Mouse (Mus musculus): ENCODE data around the gene Ly75.

Gene Ly75

DNA sequence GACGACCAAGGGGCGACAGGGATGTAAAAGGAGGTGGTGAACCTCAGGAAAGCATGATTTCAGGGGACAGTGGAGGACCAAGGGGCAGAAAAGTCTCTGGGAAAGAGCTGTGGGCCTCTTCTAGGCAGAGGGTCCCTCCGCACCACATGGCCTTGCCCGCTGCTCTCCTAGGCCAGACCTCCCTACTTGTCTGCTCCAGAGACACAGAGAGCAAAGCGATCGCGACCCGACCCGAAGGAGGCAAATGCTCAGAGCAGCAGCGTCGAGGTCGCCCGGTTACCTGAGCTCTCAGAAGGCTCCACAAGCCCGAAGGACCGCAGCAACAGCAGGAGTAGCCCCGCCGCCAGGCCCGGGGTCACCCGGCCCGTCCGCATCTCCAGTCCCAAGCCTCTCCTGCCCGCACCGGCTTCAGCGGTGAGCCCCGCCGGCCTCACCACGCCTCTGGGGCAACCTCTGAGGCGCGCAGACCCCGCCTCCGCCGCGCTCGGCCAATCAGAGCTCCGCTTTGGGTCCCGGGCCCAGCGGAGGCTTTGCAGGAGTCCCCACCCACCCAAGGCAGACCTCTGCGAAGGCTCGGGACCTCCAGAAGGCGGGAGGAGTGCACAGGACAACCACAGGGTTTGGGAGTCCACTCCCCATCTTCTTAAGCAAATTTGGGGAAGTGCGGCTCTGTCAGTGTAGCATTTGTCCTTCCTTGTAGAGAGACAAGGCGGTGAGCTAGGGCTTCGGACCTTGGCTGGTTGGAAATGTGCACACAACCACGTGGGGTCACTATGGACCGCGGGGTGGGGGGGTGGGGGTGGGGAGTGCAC lies at the start of gene Ly75:
Gene Ly75 (minus strand): TSS at position 446 of the 812 bp plus-strand sequence.
- peak; percentile 48 for DNase-seq

DNA sequence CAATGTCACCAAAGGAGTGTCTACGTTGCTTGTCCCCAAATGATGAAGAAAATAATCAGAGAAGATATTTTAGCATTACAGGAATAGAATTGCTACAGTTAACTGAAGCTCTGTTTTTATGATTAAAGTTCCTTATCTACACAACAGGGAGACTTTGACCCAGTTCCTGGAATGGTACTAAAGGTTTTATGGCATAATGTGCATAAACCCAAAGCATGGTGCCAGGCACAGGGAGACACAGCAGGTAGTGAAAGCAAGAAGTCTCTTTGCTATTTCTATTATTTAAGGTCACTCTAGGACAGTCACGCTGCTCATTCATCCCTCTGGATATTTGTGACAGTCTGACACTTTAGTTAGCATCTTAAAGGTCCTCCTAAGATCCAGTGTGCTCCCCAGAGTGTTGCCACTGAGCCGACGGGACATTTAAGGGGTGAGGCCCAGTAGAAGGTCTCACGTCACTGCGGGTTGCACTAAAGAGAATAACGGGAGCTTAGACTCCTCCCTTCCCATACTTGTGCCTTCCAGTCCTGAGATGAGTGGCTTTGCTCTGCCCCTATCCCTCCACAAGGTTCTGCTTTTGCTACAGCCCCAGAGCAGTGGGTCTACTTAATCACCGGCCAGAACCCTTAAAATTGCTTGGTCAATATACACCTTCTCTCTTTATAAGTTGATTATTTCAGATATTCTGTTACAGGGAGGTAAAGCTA lies 47.4 kb upstream of the Ly75 start:
- DNase-seq, result no peak

DNA sequence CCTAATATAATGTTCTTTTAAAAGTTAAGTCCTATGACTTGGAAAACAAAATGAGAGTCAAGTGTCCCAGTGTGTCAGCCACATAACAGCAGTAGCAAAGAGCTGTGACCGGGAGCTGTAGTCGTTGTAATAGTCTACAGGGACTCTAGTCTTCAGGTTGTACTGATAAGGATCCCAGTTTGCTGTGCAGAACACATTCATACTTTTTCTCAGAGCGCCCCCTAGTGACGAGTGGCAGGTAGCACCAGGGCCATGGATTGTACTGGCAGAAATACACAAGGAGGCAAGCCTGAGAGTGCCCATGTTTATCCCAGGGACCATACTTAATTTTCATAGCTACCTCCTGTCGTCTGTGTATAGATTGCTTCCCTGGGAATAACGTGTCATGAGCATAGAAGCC lies 35.0 kb upstream of the Ly75 start:
- DNase-seq, result peak; percentile 68

DNA sequence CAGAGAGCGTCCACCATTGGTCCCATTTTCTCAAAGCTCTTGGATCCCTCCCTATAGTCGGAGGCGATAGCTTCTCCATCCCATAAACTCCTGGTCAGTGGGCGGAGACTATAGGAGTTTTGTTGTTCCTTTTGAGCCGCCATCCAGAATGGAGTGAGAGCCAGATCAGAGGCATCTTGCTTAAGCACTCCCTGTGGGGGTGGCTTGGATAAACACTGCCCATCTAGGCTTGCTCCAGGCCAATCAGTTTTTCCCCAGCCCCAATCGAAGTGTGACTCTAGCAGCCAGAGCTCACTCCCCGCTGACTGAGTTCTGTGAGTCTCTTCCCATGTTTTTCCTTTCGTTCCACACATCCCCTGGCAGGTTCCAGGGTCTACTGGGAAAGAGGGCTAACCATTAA lies 31.2 kb upstream of the Ly75 start:
- no peak for DNase-seq

DNA sequence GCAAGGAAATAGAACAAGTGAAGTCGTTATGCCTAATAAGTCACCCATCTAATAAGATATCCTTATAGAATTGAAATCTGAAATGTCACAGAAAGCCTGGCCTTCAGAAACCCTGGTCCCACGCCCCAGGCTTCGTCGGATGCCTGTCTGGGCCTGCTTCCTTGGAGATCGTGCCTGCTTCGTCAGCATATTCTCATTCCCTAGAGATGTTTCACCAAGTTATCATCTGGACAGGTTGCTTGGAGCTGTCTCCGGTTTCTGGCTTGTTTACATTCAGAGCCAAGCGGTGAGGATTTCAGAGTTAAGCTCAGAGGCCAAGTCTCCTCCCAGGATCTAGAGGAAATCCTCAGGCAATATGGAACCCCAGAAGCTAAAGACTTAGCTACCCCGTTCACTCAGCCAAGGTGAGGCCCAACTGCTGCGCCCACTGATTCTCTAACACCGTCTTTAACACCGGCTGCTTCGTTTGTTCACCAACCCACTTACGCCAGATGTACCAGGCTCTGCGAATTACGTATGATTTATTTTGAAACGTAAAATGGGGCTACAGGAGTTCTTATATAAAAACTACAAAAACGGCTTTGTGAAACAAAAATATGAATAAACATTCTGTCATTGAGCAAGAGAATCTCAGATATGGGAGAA lies 30.0 kb upstream of the Ly75 start:
- DNase-seq, result peak; percentile 45

DNA sequence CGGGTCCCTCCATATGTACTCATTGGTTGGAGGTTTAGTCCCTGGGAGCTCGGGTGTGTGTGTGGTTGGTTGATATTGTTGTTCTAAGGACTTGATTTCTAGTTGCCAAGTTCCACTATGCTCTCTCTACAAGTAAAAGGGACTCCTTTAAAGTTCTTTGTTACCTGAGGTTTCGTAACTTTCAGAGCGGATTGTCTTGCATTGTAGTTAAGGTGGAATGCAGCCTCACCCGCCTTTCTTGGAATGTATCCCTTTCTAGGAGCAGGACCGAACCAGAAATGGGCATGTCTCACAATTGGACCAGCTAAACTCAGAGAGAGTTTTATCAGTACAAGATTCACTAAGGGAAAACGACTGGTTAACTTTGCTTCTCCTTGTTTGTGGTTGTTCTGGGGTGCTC lies 28.1 kb upstream of the Ly75 start:
- DNase-seq, result no peak

DNA sequence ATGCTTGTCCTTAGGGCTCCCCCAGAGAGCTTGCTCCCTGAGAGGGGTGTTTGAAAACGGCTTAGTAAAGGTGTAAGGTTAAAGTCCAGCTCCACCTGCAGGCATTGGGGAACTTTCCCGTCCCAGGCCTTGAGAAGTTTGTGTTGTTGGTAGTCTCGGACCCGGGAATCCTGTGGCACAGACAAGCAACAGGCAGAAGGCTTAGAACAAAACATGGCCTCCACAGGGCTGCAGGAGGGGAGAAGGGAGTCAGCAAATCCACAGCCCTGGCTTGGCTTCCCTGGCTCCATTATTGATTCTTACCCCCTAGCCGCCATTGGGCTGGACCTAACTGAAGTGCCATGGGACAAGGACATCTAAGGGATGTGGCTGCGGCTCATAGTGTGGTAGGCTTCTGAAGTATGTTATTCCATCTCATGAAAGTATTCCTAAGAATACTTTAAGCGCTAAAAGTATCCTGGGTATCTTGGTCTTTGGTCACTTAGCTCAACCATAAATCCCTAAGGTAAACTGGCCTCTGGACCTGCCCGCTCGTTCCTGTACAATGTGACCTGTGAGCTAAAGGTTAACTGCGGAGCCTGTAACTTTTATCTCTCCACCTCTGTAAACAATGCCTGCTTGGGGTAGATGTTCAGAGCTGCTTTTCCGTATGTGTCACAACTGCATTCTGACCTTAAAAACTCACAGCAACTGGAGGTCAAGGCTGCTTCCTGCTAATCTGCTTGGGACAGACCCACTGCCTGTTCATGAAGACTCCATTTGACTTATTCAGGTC lies 27.1 kb upstream of the Ly75 start:
- DNase-seq, result no peak

DNA sequence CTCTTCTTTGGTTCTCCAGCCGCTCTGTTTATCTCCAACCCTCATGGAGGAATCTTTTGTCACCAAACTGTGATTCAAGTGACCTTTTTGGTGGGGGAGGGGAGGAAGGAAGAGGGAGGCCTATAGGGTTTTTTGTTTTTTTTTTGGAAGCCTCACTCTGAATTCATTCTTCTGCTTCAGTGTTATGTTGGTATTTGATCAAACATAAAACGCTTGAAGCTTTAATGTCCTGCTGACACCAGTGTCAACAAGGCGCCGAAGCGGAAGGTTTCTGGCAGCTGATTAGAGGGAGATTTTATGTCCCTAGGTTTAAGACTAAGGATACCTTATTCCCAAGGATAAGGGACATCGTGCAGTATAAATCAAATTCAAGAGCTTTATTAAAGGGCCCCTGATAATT lies 26.1 kb upstream of the Ly75 start:
- DNase-seq, result no peak

DNA sequence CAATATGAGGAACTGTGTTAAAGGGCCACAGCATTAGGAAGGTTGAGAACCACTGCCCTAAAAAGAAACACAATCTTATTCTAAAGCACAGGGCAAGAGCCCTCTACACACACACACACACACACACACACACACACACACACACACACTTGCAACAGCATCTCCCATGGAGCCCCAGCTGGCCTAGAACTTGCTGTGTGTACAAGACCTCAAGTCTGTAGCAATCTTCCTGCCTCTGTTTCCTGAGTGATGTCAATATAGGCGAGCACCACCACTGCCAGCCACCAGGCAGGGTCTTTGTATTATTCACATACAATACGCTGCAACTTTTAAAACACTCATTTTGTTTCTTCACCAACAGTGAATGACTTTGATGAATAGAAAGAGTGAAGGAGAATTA lies 24.3 kb upstream of the Ly75 start:
- DNase-seq, result no peak

DNA sequence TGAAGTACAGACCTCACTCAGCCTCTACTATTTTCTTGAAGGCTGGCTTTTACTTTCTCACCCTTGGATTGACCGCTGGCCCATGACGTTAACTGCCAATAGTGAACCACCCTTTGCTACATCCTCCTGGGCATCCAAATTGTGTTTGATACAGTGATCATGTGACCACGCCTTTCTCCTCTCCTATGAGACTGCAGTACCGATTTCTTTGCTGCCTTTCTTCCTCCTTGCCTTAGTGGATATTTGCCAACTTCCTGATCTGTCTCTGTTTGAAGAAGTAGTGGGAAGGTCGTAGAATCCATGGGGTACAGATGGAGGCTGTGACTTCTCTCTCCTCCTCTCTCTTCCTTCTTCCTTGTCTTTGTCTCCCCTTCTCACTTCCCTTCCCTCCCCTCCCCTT lies 22.3 kb upstream of the Ly75 start:
- no peak for DNase-seq

DNA sequence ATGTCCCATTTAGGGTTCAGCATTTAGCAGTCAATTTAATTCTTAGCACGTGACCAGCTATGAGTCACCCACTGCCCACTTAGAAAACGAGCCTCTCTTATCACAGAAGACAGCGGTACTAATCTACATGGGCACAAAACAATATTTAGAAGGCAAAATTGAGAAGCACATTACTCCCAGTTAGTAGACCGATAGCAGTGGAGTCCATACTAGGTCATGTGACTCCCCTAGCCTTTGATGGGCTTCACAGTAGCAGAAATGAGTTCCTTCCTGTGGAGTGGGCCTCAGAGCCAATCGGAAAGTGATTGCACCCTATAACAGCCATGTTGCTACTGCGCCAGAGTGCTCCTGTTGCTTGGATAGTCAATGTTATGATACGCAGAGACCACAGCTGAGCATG lies 21.7 kb upstream of the Ly75 start:
- DNase-seq, result no peak

DNA sequence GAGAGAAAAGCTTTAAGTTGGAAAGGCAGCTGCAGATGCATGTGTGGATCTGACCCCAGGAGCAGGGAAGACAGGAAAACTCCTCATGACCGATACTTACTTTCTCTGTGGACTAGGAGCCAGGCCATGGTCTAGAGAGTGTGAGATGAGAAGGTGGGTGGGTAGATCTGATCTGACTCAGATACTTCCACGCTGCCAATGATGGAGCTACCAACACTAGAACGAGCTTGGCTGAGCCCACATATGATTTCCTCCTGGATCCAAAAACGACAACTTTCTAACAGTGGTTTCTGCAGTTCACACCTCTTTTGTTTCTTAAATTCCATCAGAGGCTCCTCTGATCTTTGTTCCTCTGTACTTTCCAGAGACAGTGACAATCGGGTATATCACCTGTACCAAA lies 18.6 kb upstream of the Ly75 start:
- DNase-seq, result no peak

DNA sequence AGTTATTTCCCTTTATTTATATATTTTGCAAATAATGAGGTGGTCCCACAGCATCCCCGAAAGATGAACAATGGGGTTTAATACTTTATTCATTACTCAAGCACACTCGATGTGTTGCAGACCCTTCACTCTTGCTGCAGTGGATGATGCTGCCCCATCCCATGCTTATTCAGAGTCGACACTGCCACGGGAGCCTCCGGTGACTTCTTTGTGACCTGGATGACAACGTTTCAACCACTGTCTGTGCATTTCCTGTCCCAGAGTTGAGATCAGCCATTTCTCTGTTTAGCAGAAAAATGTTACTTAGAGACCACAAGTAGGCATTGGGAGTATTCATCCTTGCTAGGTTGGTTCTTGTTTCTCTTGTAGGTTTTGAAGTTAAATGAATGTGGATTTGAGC lies 10.7 kb upstream of the Ly75 start:
- no peak for DNase-seq

DNA sequence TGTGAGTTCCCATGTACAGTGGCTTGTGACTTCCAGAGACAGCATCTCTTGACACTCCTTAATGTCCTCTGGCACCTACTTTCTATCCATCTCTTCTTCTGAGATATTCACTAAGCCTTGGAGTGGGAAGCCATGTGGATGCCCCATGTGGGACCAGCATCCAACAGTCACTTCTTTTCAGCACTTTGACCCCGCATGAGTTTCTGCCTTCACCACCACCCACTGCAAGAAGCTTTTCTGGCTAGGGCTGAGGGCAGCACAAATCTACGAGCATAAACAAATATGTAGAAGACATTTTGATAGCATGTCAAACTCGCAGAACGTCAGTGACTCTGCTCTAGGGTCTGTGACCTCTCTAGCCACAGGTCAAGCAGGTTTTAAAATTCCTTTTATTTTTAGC lies 9.2 kb upstream of the Ly75 start:
- DNase-seq, result no peak

DNA sequence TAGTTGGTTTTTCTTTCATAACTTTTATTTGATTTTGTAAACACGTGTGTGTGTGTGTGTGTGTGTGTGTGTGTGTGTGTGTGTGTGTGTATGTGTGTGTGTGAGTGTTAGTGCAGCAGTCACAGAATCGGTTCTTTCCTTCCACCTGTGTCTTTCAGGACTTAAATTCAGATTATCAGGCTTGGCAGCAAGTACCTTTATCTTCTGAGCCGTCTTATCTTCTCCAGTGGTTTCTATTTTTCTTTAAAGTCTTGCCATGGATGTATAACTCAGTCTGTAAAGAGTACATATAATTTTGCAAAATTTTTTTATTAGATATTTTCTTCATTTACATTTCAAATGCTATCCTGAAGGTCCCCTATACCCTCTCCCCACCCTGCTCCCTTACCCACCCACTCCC lies 4.3 kb upstream of the Ly75 start:
- DNase-seq, result no peak

DNA sequence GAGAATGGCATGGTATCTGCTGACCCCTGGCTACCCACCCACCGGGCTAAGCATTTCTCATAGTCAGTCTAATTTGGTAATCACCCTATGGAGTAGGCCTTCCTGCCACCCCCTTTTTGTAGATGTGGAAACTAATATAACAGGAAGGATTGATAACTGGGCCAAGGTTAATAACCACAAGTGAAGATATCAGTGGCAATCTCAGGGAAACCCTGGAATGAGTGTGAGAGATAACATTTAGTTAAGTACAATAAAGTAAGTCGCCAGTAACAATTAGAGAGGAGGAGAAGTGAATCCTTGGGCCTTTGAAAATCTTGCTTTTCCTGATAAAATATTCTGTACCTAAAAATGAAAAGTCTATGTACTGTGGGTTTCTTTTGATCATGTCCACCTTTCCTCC lies 3.7 kb upstream of the Ly75 start:
- DNase-seq, result no peak

DNA sequence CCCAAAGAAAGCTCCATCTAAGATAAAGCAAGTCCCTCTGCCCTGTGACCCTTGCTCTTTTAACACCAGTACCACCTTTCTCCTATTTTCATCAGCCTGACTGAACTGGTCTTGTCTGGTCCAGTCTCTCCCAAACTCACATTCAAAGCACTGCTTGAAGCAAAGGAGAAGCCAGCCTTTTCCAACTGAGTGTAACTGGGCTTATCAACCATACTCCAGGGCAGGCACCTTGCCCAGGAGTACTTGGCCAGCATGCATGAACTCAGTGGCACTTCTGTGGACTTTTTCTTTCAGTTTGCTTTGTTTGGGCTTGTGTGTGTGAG lies 1.6 kb upstream of the Ly75 start:
- no peak for DNase-seq

DNA sequence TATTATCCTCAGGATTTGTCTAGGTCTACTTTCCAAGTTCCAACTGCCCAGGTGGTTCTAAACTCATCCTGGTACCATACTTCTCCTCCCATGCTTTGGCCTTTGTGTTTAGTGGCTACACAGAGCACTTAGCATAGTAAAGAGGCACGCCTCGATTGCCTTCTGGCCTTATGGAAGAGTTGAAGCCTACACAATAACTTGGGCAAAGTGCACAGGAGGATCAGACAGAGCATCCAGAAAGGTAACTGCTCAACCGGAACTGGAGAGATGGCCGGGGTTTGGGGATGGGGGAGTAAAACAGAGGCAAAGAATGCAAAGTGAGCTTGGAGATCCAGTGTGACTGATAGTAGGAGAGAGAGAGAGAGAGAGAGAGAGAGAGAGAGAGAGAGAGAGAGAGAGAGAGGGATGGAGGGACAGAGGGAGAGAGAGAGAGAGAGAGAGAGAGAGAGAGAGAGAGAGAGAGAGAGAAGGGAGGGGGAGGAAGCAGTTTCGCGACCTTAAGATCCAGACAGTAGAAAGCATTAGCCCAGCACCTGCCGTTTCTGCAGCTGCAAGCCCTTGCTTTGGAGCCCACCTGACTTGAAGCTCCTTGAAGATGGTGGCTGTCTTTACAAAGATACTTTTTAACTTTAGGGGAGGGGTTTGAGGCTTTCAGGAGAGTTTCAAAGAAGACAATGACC lies 1.1 kb upstream of the Ly75 start:
- no peak for DNase-seq

DNA sequence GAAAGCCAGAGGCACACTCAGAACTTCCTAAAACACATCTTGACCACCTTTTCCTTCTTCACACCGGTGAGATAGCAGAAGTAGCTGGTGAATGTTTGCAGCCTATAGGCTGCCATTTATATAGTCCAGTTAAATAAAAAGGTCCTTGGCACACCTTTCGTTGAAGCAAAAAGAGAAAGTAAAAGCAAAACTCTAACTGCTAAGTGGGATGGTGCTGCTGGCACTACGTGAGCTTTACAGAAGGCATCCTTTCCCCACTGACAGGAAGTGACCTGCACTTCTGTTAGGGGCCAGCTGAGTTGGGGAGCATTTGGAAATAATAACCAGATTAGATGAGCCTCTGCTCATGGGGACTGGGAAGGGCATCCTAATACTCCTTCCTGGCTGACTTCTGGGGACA lies 757 bp downstream of the Ly75 start:
- DNase-seq, result no peak

DNA sequence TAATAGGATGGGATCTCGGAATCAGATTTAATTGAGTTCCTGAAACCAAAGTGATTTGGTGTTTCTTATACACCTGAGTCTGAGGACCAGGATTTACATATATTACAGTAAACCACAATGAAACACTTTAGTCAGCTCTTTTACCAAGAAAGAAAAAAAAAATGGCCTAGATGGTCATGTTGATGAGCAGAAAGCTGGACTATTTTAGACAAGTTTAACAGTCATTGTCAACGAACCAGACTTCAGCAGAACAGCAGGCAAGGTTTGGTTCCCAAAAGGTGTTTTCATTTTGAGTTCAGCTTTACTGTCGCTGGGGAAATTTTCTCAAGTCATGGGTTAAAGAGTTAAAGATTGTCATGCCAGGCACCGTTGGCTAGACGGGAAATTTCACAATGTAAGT lies 5.8 kb downstream of the Ly75 start:
- no peak for DNase-seq

DNA sequence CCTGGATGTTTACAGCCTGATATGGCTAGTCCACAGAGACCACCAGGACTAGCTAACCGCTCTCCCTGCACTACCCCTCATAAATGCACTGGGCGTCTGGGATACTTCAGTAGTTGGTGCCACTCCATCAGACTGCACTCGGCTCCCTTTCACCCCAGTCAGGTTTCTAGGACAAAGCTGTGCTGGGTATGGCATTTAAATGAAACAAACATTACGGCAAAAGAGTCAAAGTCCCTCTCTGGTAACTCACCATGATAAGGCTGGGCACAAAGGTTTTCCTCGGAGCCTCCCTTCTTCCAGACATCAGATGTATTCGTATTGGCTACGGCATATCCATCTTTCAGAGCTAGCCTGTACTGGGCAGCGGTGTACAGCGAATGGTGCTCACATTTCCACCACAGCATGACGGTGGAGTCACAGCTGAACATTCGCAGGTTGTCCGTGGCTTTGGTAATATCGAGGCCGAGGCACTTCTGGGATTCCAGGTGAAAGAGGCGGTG lies 7.4 kb downstream of the Ly75 start:
- no peak for DNase-seq

DNA sequence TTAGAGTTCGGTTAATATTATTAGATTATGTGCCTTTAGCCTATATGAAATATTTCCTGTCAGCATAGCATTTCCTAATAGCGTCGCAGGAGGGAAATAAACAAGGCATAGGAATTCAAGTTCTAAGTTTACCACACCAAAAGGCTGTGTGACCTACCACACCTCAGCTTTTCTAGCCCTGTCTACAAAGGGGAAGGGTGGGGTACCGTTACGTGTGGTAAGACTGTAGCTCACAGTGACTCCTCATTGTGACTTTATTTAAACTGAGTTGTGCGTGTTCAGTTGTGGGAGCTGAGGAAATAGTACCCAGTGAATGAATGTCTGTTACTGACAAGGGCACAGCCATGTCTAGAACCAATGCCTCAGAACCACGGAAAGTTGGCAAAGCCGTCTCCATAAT lies 8.0 kb downstream of the Ly75 start:
- DNase-seq, result no peak

DNA sequence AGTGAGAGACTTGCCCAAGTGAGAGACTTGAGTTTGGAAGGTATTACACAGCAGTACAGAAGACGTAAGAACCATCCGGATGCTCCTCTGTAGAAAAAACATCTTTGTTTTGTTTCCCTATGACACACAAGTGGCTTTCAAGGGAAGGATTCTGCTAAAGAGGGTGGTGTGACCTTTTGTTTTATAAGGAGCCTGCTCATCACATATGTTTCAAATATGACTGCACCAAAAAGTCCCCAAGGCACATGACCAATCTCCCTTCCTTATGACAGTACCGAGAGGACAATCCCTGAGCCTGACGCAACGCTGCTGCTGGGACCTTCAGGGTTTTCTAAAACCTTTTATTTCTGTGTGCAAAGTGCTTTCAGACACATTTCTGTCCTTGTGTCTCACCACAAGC lies 12.9 kb downstream of the Ly75 start:
- DNase-seq, result no peak
